Mouse (Mus musculus) neural tube, embryonic 15.5 days (tissue): ENCODE data around the gene Nipal4. TPM values are rescaled to one million over a fixed set of nuclear protein-coding genes. Genes with fewer than 3 reads are reported as not detected.

ENCODE experiments used
- ATAC-seq: fragments of 200-750 bp; cut with Nextera tagmentation; 2 replicates; pipeline ENCODE4 v1.8.0; 2017; ENCODE audit warnings: mild to moderate bottlenecking, moderate TSS enrichment, moderate library complexity; ENCODE audit not compliant: low FRiP score
- H3K27ac ChIP-seq: fragments of 300-500 bp; sonication (generic); replicated peaks from 2 replicates; pipeline ENCODE4 v1.5.1; 2015; ENCODE audit warnings: mild to moderate bottlenecking, inconsistent platforms
- H3K27me3 ChIP-seq: fragments of 300-500 bp; sonication (generic); replicated peaks from 2 replicates; pipeline ENCODE4 v1.6.1; 2015; ENCODE audit warnings: inconsistent platforms
- H3K36me3 ChIP-seq: fragments of 300-500 bp; sonication (generic); 2 replicates; pipeline ENCODE4 v1.6.1; 2015; ENCODE audit warnings: inconsistent platforms
- H3K4me1 ChIP-seq: fragments of 300-500 bp; sonication (generic); 2 replicates; pipeline ENCODE4 v1.6.1; 2015; ENCODE audit warnings: inconsistent platforms
- H3K4me2 ChIP-seq: fragments of 300-500 bp; sonication (generic); 2 replicates; pipeline ENCODE4 v1.6.1; 2015; ENCODE audit warnings: inconsistent platforms, mild to moderate bottlenecking, moderate library complexity
- H3K4me3 ChIP-seq: fragments of 300-500 bp; sonication (generic); replicated peaks from 2 replicates; pipeline ENCODE4 v1.5.1; 2015; ENCODE audit warnings: mild to moderate bottlenecking, inconsistent platforms
- H3K9ac ChIP-seq: fragments of 300-500 bp; sonication (generic); replicated peaks from 2 replicates; pipeline ENCODE4 v1.6.1; 2015; ENCODE audit warnings: mild to moderate bottlenecking, inconsistent platforms
- H3K9me3 ChIP-seq: fragments of 300-500 bp; sonication (generic); replicated peaks from 2 replicates; pipeline ENCODE4 v1.6.1; 2016; ENCODE audit warnings: inconsistent platforms
- WGBS: fragments of 180-500 bp; shearing (Covaris S2); methylation state at CpG from one replicate; pipeline ENCODE4 v1.1.7; 2015; ENCODE audit warnings: mixed read lengths; 5-methylcytosine and 5-hydroxymethylcytosine counted together
- polyA plus RNA-seq: library from polyadenylated mRNA; unstranded; fragments of >200 nt; fragmentation: Nextera tagmentation; extraction: Ambion mirVana; gene quantifications from 2 replicates; pipeline ENCODE4 v1.2.1, GENCODE M21; 2015

Nipal4 gene
- polyA plus RNA-seq, result 0.15 and 0.75 TPM in 2 replicates

GRCm38 (mm10) chr11:46165866-46166585 is at the start of gene Nipal4:
TSS of gene Nipal4 (minus strand) at chr11:46166508.
- Histone ChIP-seq H3K27me3 (peaks cover 19% of the 10 kb centered on the region), H3K9me3 (no peaks in the 10 kb centered on the region), H3K36me3 (no peaks in the 10 kb centered on the region), H3K4me2 (peak within 1 kb of the TSS; percentile 98), H3K9ac (peak within 1 kb of the TSS; percentile 42), H3K27ac (no peak within 1 kb of the TSS), H3K4me1 (peaks cover 9% of the 10 kb centered on the region), H3K4me3 (peak within 1 kb of the TSS; percentile 47)
- WGBS, result 3% methylated on average over 39 of the region's 40 CpGs
- peak; percentile 28; the same call in 1 of the 2 replicates for ATAC-seq

DNA sequence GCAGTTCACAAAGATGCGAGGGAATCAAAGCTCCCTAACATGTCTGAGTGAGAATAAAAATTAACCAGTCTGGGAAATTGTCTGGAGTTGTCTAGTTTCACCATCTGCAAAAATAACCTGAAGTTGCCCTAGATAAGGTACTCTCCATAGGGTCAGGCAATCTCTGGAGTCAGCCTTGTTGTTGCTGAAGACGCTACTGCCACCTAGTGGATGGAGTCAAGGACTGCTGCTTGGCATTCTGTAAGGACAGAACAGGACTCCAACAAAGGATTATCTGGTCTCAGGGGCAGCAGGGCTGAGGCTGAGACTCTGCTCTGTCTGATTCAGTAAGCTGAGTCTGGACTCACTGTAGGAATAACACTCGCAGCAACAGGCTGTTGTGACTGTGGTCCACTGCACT is 49.0 kb upstream of the Nipal4 start:
- no peaks in the 10 kb centered on the region for H3K27me3 ChIP-seq
- peaks cover 49% of the 10 kb centered on the region for H3K4me1 ChIP-seq
- peaks cover 3% of the 10 kb centered on the region; the same call in 1 of the 2 replicates for H3K36me3 ChIP-seq
- no peak overlapping the region for H3K4me2 ChIP-seq
- H3K9me3 ChIP-seq, result no peaks in the 10 kb centered on the region
- peak overlapping the region; percentile 60 for H3K27ac ChIP-seq
- no peak overlapping the region for H3K9ac ChIP-seq
- no peak overlapping the region for H3K4me3 ChIP-seq
- ATAC-seq, result peak; percentile 57
- WGBS, result 27% methylated on average over 3 of the region's 3 CpGs

GRCm38 (mm10) chr11:46214368-46215230 is 48.3 kb upstream of the Nipal4 start:
- Histone ChIP-seq H3K9me3 (no peaks in the 10 kb centered on the region), H3K4me1 (peaks cover 41% of the 10 kb centered on the region), H3K36me3 (peaks cover 10% of the 10 kb centered on the region; the same call in 1 of the 2 replicates), H3K27ac (peak overlapping the region; percentile 60), H3K4me2 (no peak overlapping the region), H3K9ac (no peak overlapping the region), H3K4me3 (no peak overlapping the region), H3K27me3 (no peaks in the 10 kb centered on the region)
- no peak for ATAC-seq
- 68% methylated on average over 14 of the region's 14 CpGs for WGBS

DNA sequence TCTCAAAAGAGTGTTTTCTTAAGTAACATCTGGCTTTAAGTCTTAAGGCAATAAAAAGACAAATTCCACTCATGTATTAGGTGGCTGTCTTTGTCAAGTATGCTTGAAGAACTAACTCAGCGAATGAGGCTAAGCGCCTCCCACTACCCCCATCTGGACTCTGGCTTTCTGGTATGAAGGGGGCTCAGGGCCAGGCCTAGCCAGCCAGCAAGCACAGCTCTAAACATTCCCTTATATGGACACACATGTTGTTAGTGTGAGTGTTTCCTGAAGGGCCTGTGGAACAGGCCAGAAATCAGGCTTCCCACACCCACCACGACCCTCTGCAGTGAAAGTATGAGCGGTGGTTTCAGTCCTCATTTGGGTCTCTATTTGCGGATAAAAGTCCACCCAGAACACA is 47.5 kb upstream of the Nipal4 start:
- H3K27ac ChIP-seq, result peak overlapping the region; percentile 60
- ATAC-seq, result no peak
- 82% methylated on average over 5 of the region's 5 CpGs for WGBS

DNA sequence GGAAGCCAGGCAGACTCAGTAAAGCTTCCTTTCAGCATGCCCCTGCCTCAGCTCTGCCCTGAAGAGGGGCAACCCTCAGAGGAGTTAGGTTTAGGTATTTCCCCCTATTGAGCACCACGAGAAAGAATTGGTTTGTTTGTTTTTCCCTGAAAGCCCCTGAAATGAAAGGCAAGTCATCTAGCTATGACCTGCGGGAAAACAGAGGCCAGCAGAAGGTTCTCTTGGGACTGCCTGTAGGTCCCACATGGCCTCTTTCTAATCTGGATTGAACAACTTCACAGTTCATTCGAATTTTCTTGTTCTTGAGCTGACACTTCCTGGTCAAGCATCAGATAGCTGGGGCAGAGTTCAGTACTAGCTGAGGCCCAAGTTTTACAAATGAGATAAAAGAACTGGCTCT is 45.5 kb upstream of the Nipal4 start:
- H3K27ac ChIP-seq, result no peak overlapping the region
- H3K9me3 ChIP-seq, result no peaks in the 10 kb centered on the region
- H3K4me3 ChIP-seq, result no peak overlapping the region
- no peak overlapping the region for H3K9ac ChIP-seq
- no peak for ATAC-seq
- peaks cover 30% of the 10 kb centered on the region for H3K36me3 ChIP-seq
- no peaks in the 10 kb centered on the region for H3K27me3 ChIP-seq
- H3K4me1 ChIP-seq, result peaks cover 16% of the 10 kb centered on the region
- no peak overlapping the region for H3K4me2 ChIP-seq
- 27% methylated on average over 3 of the region's 3 CpGs for WGBS

More for the DNA sequence above, 47.5 kb upstream of the Nipal4 start:
- Histone ChIP-seq H3K4me1 (peaks cover 34% of the 10 kb centered on the region), H3K27me3 (no peaks in the 10 kb centered on the region), H3K9me3 (no peaks in the 10 kb centered on the region), H3K9ac (no peak overlapping the region), H3K4me3 (no peak overlapping the region), H3K4me2 (no peak overlapping the region), H3K36me3 (peaks cover 13% of the 10 kb centered on the region; the same call in 1 of the 2 replicates)

DNA sequence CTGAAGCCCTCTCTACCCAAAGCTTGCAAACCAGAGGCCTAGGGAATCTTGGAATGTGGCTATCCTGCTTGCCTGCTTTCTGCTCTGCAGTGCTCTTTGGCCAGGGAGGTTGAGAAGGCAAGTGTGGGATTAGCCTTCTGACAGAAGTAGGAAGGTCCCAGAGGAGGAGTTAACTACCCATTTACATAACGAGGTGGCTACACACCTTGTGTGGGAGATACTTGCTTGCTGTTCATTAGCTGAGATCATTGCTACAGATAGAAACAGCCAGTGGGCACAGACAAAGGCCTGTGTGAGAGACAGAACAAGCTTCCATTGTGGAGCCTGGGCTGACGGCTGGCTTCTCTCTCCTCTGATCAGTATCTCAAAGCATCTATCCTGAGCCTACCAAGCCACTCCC is 43.6 kb upstream of the Nipal4 start:
- no peak overlapping the region for H3K27ac ChIP-seq
- no peaks in the 10 kb centered on the region for H3K27me3 ChIP-seq
- H3K4me2 ChIP-seq, result no peak overlapping the region
- H3K4me1 ChIP-seq, result peaks cover 8% of the 10 kb centered on the region
- no peak overlapping the region for H3K9ac ChIP-seq
- 43% methylated on average over 2 of the region's 2 CpGs for WGBS
- ATAC-seq, result no peak
- H3K9me3 ChIP-seq, result no peaks in the 10 kb centered on the region
- H3K36me3 ChIP-seq, result peaks cover 48% of the 10 kb centered on the region
- no peak overlapping the region for H3K4me3 ChIP-seq

- Histone ChIP-seq H3K27ac (no peak overlapping the region), H3K9ac (no peak overlapping the region), H3K4me2 (no peak overlapping the region), H3K4me3 (no peak overlapping the region), H3K4me1 (no peaks in the 10 kb centered on the region), H3K9me3 (no peaks in the 10 kb centered on the region), H3K27me3 (no peaks in the 10 kb centered on the region), H3K36me3 (peaks cover 75% of the 10 kb centered on the region)
- WGBS, result 66% methylated on average over 17 of the region's 17 CpGs
- no peak for ATAC-seq
Measured at GRCm38 (mm10) chr11:46205639-46206409, 39.5 kb upstream of the Nipal4 start.

- no peak overlapping the region for H3K27ac ChIP-seq
- no peak overlapping the region for H3K4me2 ChIP-seq
- WGBS, result 87% methylated on average over 9 of the region's 9 CpGs
- H3K9me3 ChIP-seq, result no peaks in the 10 kb centered on the region
- ATAC-seq, result no peak
- peaks cover 81% of the 10 kb centered on the region for H3K36me3 ChIP-seq
- no peak overlapping the region for H3K4me3 ChIP-seq
- no peaks in the 10 kb centered on the region for H3K4me1 ChIP-seq
- H3K27me3 ChIP-seq, result no peaks in the 10 kb centered on the region
- H3K9ac ChIP-seq, result no peak overlapping the region
Measured at GRCm38 (mm10) chr11:46204841-46205240, 38.5 kb upstream of the Nipal4 start.

- no peak overlapping the region for H3K27ac ChIP-seq
- no peak overlapping the region for H3K4me3 ChIP-seq
- H3K4me2 ChIP-seq, result no peak overlapping the region
- H3K4me1 ChIP-seq, result no peaks in the 10 kb centered on the region
- H3K9me3 ChIP-seq, result no peaks in the 10 kb centered on the region
- ATAC-seq, result no peak
- 70% methylated on average over 10 of the region's 10 CpGs for WGBS
- H3K36me3 ChIP-seq, result peaks cover 86% of the 10 kb centered on the region
- no peak overlapping the region for H3K9ac ChIP-seq
- no peaks in the 10 kb centered on the region for H3K27me3 ChIP-seq
Measured at GRCm38 (mm10) chr11:46202547-46202887, 36.2 kb upstream of the Nipal4 start.

DNA sequence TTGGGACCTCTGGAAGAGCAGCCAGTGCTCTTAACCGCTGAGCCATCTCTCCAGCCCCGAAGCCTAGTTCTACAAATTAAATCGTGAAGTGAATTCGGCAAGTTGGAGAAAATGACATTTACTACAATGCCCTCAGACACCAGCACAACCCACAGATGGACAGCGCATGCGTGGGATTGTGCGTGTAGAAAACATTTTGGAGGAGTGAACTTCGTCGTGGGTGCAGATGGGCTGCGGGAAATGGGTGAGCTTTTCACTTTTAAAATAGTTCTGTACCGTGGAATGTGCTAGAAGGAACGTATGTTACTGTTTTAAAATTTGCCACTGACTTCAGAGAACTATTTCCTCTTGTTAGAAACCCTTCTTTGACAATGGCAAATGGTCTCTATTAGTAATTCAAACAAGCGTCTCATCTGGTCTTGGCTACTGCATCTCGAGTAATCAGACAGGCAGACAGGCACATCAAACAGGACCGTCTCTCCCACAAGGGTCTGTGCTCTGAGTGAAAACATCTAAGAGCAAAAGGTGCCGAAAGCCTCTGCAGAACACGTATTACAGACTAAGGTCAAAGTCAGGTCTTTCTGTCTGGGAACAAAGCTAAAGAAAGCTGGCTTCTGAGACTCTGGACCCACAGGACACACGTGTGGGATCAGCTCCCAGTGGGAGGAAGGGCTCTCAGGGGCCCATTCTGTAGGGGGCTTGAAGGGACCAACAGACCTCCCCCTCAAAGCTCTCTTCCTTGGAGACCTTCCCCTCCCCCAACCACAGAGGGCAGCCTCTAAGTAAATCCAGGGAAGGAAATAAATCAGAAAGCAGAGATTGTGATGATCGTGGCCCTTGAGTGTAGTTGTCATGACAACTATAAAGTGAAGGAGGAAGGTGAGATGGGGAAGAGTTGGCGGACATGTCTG is 35.6 kb upstream of the Nipal4 start:
- 75% methylated on average over 20 of the region's 20 CpGs for WGBS
- no peak for ATAC-seq
- Histone ChIP-seq H3K9me3 (no peaks in the 10 kb centered on the region), H3K4me1 (no peaks in the 10 kb centered on the region), H3K27me3 (no peaks in the 10 kb centered on the region), H3K27ac (no peak overlapping the region), H3K9ac (no peak overlapping the region), H3K4me2 (no peak overlapping the region), H3K36me3 (peaks cover 86% of the 10 kb centered on the region), H3K4me3 (no peak overlapping the region)

DNA sequence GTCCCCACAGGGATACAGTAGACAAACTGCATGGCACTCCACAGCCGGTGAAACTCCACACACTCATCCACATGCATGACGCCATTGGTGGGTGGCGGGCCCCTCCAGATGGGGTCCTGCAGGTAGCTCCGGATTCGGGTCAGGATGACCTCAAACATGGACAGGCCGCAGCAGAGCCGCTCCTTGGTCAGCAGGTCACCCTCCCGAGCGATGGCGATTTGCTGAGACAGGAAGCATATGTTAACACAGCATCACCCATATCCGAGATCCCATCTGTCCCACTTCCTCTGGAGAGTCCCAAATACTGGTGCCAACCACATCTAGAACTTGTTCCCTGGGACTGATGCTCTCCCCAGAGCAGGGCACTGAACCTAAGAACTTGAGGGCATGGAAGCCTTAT is 34.4 kb upstream of the Nipal4 start:
- H3K36me3 ChIP-seq, result peaks cover 85% of the 10 kb centered on the region
- ATAC-seq, result no peak

More for the DNA sequence above, 34.4 kb upstream of the Nipal4 start:
- WGBS, result 92% methylated on average over 11 of the region's 11 CpGs
- no peaks in the 10 kb centered on the region for H3K4me1 ChIP-seq
- no peak overlapping the region for H3K27ac ChIP-seq
- H3K27me3 ChIP-seq, result no peaks in the 10 kb centered on the region
- H3K9me3 ChIP-seq, result no peaks in the 10 kb centered on the region
- H3K4me2 ChIP-seq, result no peak overlapping the region
- H3K9ac ChIP-seq, result no peak overlapping the region
- no peak overlapping the region for H3K4me3 ChIP-seq
